In genomic region chr3:118431031-118431723, GRCm38 (mm10) we compare ENCODE assay signal across 8 mouse cellular contexts.
DNase-seq lines count a peak whose midpoint lies in the region; ATAC-seq and TF ChIP-seq lines count a peak whose summit lies in the region.

No protein-coding gene starts in this region.

- TF ChIP-seq POLR2A in kidney, adult 2 months (IDR thresholded peaks at IDR 0.05; ENCODE audit: low read depth, low read length): no peak

- peak; percentile 32; the same call in 1 of the 2 replicates for ATAC-seq in frontal cortex, adult (ENCODE audit: low TSS enrichment)
- peak; percentile 75 for ATAC-seq in granulocyte monocyte progenitor cell, adult 5-6 weeks (replicated peaks; ENCODE audit: poor library complexity, severe bottlenecking)
- peak; percentile 69; the same call in 1 of the 2 replicates for ATAC-seq in limb, embryonic 15.5 days (ENCODE audit: insufficient number of reproducible peaks, low FRiP score, low TSS enrichment, low read depth)
- ATAC-seq in midbrain, embryonic 16.5 days: peak; percentile 57

- no peak for DNase-seq in frontal cortex, adult 2 months (ENCODE audit: extremely low spot score in 1 of 2, low spot score in 1 of 2)
- DNase-seq in embryo, embryonic 10 days (ENCODE audit: low spot score): peak; percentile 95
- DNase-seq in kidney, adult 2 months: peak; percentile 56
- DNase-seq in urinary bladder, postnatal 25 days (ENCODE audit: low spot score): peak; percentile 46

- H3K4me3 ChIP-seq in kidney, adult 2 months (ENCODE audit: insufficient read depth, low read depth, low read length): no peak overlapping the region
- peak overlapping the region; percentile 25 for H3K4me3 ChIP-seq in limb, embryonic 15.5 days
- peak overlapping the region; percentile 56 for H3K4me3 ChIP-seq in midbrain, embryonic 16.5 days (ENCODE audit: low read depth, low read length)

- no peaks in the 10 kb centered on the region for H3K4me1 ChIP-seq in kidney, adult 2 months (ENCODE audit: control insufficient read depth, insufficient read depth, low read length)
- peaks cover 27% of the 10 kb centered on the region for H3K4me1 ChIP-seq in limb, embryonic 15.5 days
- H3K4me1 ChIP-seq in midbrain, embryonic 16.5 days (ENCODE audit: control insufficient read depth, insufficient read depth, low read length): peaks cover 9% of the 10 kb centered on the region

- TF ChIP-seq CTCF in kidney, adult 2 months (conservative IDR thresholded peaks at IDR 0.05; ENCODE audit: insufficient read depth, insufficient read length, low read depth, low read length): no peak; the same call in 1 of the 2 replicates

- H3K27me3 ChIP-seq in kidney, adult 2 months (replicated peaks; ENCODE audit: control insufficient read depth, insufficient read depth, low read length): 0 out of 2 replicates have a peak, but pooled peaks cover 2% of the 10 kb centered on the region
- H3K27me3 ChIP-seq in limb, embryonic 15.5 days: peaks cover 55% of the 10 kb centered on the region
- no peaks in the 10 kb centered on the region; the same call in 1 of the 2 replicates for H3K27me3 ChIP-seq in midbrain, embryonic 16.5 days (ENCODE audit: control insufficient read depth, insufficient read depth, low read depth, low read length)

- no peaks in the 10 kb centered on the region for H3K36me3 ChIP-seq in kidney, adult 2 months (ENCODE audit: control insufficient read depth, insufficient read depth, low read length)
- no peaks in the 10 kb centered on the region for H3K36me3 ChIP-seq in limb, embryonic 15.5 days
- H3K36me3 ChIP-seq in midbrain, embryonic 16.5 days (ENCODE audit: control insufficient read depth, insufficient read depth, low read length): no peaks in the 10 kb centered on the region

- H3K4me2 ChIP-seq in limb, embryonic 15.5 days: peak overlapping the region; percentile 47
- peak overlapping the region; percentile 61 for H3K4me2 ChIP-seq in midbrain, embryonic 16.5 days (ENCODE audit: low read length)

- H3K27ac ChIP-seq in kidney, adult 2 months (ENCODE audit: insufficient read depth, low read depth, low read length): no peak overlapping the region
- H3K27ac ChIP-seq in limb, embryonic 15.5 days: no peak overlapping the region
- H3K27ac ChIP-seq in midbrain, embryonic 16.5 days (ENCODE audit: low read length): peak overlapping the region; percentile 94

- no peak overlapping the region for H3K9ac ChIP-seq in limb, embryonic 15.5 days
- peak overlapping the region; percentile 78 for H3K9ac ChIP-seq in midbrain, embryonic 16.5 days (ENCODE audit: low read depth, low read length)

- WGBS in kidney, adult 2 months: 2% methylated on average over 22 of the region's 22 CpGs
- 3% methylated on average over 22 of the region's 22 CpGs for WGBS in limb, embryonic 15.5 days
- WGBS in midbrain, embryonic 16.5 days: under 1% methylated on average over 22 of the region's 22 CpGs

- H3K9me3 ChIP-seq in limb, embryonic 15.5 days: no peaks in the 10 kb centered on the region
- H3K9me3 ChIP-seq in midbrain, embryonic 16.5 days (replicated peaks; ENCODE audit: control insufficient read depth, low read length, poor library complexity, severe bottlenecking): no peaks in the 10 kb centered on the region

Comparison
In these comparisons a context has a peak if more than half of its experiments do, and no peak if none do; other contexts are left out.
1. DNase-seq: peak in embryo, embryonic 10 days (single experiment), kidney, adult 2 months (single experiment) and urinary bladder, postnatal 25 days (single experiment); none in frontal cortex, adult 2 months (0 of 2).
2. Peak in every context shown above with its lines, with median percentiles within 50 percentile points of each other: ATAC-seq.